Mouse (Mus musculus) brain, embryonic 14.5 days (tissue): ENCODE results near the gene Raver2.

Source experiments
- CTCF ChIP-seq: fragments of 200-500 bp; IDR thresholded peaks from 2 replicates; pipeline ENCODE4 v1.5.1; 2012; ENCODE audit warnings: inconsistent platforms, mild to moderate bottlenecking, moderate library complexity, borderline replicate concordance; ENCODE audit not compliant: insufficient read depth, insufficient read length; ENCODE audit errors: extremely low read depth
- POLR2A ChIP-seq: fragments of 200-500 bp; IDR thresholded peaks from 2 replicates; pipeline ENCODE4 v1.6.1; 2012; ENCODE audit warnings: mild to moderate bottlenecking, inconsistent platforms, borderline replicate concordance; ENCODE audit not compliant: poor library complexity, insufficient read depth, insufficient read length, severe bottlenecking; ENCODE audit errors: extremely low read depth

DNA sequence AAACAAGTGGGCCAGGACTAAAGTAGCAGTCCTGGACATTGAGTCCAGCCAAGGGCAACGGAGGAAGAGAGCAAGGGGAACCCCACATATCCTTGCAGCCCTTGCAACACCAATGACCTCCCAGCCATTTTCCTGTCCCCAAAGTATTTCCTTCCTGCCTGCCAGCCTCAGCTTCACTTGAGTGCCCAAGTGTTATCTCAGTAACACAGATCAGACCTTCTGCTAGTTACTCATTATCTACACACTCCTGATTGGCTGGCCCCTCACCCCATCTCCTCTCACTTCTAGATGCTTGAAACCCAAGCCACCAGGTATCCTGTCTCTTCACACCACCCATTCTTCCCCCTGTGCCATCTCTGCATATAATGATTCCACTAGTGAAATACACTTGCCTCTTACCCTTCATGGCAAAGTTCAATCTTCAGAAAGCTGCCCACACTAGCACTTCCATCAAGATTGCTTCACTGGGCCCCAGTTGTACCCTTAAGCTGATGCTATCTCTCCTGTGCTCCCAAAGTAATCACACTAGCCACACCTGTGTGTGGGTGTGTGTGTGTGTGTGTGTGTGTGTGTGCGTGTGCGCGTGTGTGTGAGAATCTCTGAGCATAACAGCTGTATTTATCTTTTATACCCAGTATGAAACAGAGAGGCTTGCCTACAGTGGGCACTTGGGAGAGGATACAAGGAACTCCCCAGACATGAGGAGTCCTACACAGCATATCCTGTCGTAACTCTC is 123.6 kb downstream of the Raver2 start:
- TF ChIP-seq POLR2A (no peak), CTCF (no peak)
